Mouse (Mus musculus): ENCODE results near the gene Nrarp.

DNA sequence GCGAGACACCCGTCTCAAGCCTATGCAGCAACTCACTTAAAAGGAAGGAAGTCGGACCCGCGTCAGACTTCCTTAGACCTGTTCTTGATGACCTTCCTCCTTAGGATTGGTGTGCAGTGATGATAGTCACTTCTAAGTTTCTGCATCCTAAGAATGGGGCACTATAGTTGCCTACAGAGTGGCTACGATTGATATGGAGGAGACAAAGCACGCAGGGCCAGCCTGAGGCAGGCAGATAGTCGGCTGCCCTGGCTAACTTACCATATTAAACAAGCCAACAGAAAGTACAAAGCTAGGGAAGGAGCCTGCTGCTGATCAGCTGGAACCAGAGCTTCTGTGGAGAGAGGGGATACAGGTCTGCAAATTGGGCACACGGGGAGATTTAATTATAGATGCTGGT, 49.0 kb upstream of the Nrarp start:
- no peak for TF ChIP-seq CTCF (IDR thresholded peaks at IDR 0.05; ENCODE audit: insufficient read depth, low read length)
- no peak for TF ChIP-seq POLR2A (IDR thresholded peaks at IDR 0.05; ENCODE audit: borderline replicate concordance, extremely low read depth, low read depth, low read length)
